Mouse (Mus musculus): ENCODE measurements around the gene Pcca.

Pcca gene

GRCm38 (mm10) chr14:122747860-122748842 lies 214.0 kb downstream of the Pcca start:
- DNase-seq (ENCODE audit: low read depth, low spot score), result no peak

GRCm38 (mm10) chr14:122751552-122751951 lies 217.4 kb downstream of the Pcca start:
- no peak for DNase-seq (ENCODE audit: low read depth, low spot score)

GRCm38 (mm10) chr14:122753278-122753677 lies 219.2 kb downstream of the Pcca start:
- DNase-seq (ENCODE audit: low read depth, low spot score), result no peak

- DNase-seq (ENCODE audit: low read depth, low spot score), result no peak
Observed at GRCm38 (mm10) chr14:122754311-122754710, 220.2 kb downstream of the Pcca start.

GRCm38 (mm10) chr14:122755559-122755958 lies 221.4 kb downstream of the Pcca start:
- peak; percentile 79 for DNase-seq (ENCODE audit: low read depth, low spot score)

GRCm38 (mm10) chr14:122756671-122757070 lies 222.5 kb downstream of the Pcca start:
- DNase-seq (ENCODE audit: low read depth, low spot score), result no peak

- DNase-seq (ENCODE audit: low read depth, low spot score), result no peak
Observed at GRCm38 (mm10) chr14:122759890-122760289, 225.8 kb downstream of the Pcca start.

GRCm38 (mm10) chr14:122760803-122761202 lies 226.7 kb downstream of the Pcca start:
- no peak for DNase-seq (ENCODE audit: low read depth, low spot score)

- no peak for DNase-seq (ENCODE audit: low read depth, low spot score)
Observed at GRCm38 (mm10) chr14:122762603-122763002, 228.5 kb downstream of the Pcca start.

- DNase-seq (ENCODE audit: low read depth, low spot score), result no peak
Observed at GRCm38 (mm10) chr14:122765951-122766350, 231.8 kb downstream of the Pcca start.

GRCm38 (mm10) chr14:122766448-122766847 lies 232.3 kb downstream of the Pcca start:
- no peak for DNase-seq (ENCODE audit: low read depth, low spot score)

- DNase-seq (ENCODE audit: low read depth, low spot score), result no peak
Observed at GRCm38 (mm10) chr14:122784701-122785100, 250.6 kb downstream of the Pcca start.

- DNase-seq (ENCODE audit: low read depth, low spot score), result no peak
Observed at GRCm38 (mm10) chr14:122788199-122788598, 254.1 kb downstream of the Pcca start.

GRCm38 (mm10) chr14:122790111-122790510 lies 256.0 kb downstream of the Pcca start:
- no peak for DNase-seq (ENCODE audit: low read depth, low spot score)

GRCm38 (mm10) chr14:122793368-122793767 lies 259.2 kb downstream of the Pcca start:
- no peak for DNase-seq (ENCODE audit: low read depth, low spot score)

GRCm38 (mm10) chr14:122800296-122800695 lies 266.2 kb downstream of the Pcca start:
- DNase-seq (ENCODE audit: low read depth, low spot score), result no peak

- no peak for DNase-seq (ENCODE audit: low read depth, low spot score)
Observed at GRCm38 (mm10) chr14:122821002-122821401, 286.9 kb downstream of the Pcca start.

GRCm38 (mm10) chr14:122823791-122824190 lies 289.7 kb downstream of the Pcca start:
- DNase-seq (ENCODE audit: low read depth, low spot score), result no peak

- DNase-seq (ENCODE audit: low read depth, low spot score), result no peak
Observed at GRCm38 (mm10) chr14:122825464-122825863, 291.3 kb downstream of the Pcca start.

GRCm38 (mm10) chr14:122830433-122830832 lies 296.3 kb downstream of the Pcca start:
- DNase-seq (ENCODE audit: low read depth, low spot score), result no peak

GRCm38 (mm10) chr14:122833666-122834065 lies 299.5 kb downstream of the Pcca start:
- no peak for DNase-seq (ENCODE audit: low read depth, low spot score)

GRCm38 (mm10) chr14:122834753-122835152 lies 300.6 kb downstream of the Pcca start:
- DNase-seq (ENCODE audit: low read depth, low spot score), result peak; percentile 31

Measured in mesoderm, embryonic 11.5 days (tissue).